In the genomic region with DNA sequence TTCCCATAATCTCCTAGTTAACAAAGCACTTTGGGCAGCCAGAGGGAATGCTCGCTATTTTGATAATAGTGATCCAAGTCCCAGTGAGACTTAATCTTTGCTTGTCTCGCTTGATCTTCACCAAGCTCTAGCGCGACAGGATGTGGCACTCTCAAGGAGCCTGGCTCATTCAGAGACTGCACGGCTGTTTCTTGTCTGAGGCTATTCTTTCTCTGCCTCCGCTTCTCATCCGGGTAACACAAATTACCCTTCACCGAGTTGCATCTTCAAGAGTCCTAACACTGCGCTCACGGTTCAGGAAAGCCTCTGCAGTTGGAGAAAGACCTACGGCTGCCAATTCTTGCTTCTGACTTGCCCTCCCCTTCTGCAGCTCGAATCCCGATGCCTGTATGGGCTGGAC, we compare ENCODE assay signal across 8 mouse cellular contexts. TPM values are rescaled to one million over a fixed set of nuclear protein-coding genes. Genes with fewer than 3 reads are reported as not detected.
DNase-seq lines count a peak whose midpoint lies in the region; ATAC-seq and TF ChIP-seq lines count a peak whose summit lies in the region.

No protein-coding gene starts in this region.

- no peaks in the 10 kb centered on the region for H3K79me2 ChIP-seq in C2C12 (ENCODE audit: control insufficient read depth, insufficient read depth)

- DNase-seq in frontal cortex, postnatal 10 days (ENCODE audit: low spot score in 2 of 2) = no peak
- DNase-seq in forebrain, embryonic 10.5 days (ENCODE audit: extremely low spot score, low spot score) = no peak
- peak; percentile 53 for DNase-seq in thymus, postnatal 4 days
- no peak for DNase-seq in urinary bladder, adult 2 months (ENCODE audit: low spot score)
- no peak for DNase-seq in kidney, postnatal 10 days

- no peaks in the 10 kb centered on the region for H3K27me3 ChIP-seq in C2C12 (ENCODE audit: control insufficient read depth, insufficient read depth, insufficient read length)
- peaks cover 3% of the 10 kb centered on the region; the same call in 1 of the 2 replicates for H3K27me3 ChIP-seq in forebrain, embryonic 10.5 days (ENCODE audit: poor library complexity, severe bottlenecking)
- H3K27me3 ChIP-seq in liver, embryonic 12.5 days (replicated peaks) = no peaks in the 10 kb centered on the region

- peak overlapping the region; percentile 78 for H3K9ac ChIP-seq in liver, embryonic 12.5 days

- H3K4me1 ChIP-seq in forebrain, embryonic 10.5 days = peaks cover 19% of the 10 kb centered on the region
- H3K4me1 ChIP-seq in liver, embryonic 12.5 days = peaks cover 17% of the 10 kb centered on the region

- peak overlapping the region; percentile 49 for H3K4me3 ChIP-seq in C2C12 (ENCODE audit: insufficient read depth, poor library complexity, severe bottlenecking)
- H3K4me3 ChIP-seq in forebrain, embryonic 10.5 days = peak overlapping the region; percentile 91
- H3K4me3 ChIP-seq in liver, embryonic 12.5 days = peak overlapping the region; percentile 84

- TF ChIP-seq CTCF in C2C12 (IDR thresholded peaks at IDR 0.05; ENCODE audit: control insufficient read depth, insufficient read depth, insufficient read length) = no peak

- H3ac ChIP-seq in C2C12 (ENCODE audit: control insufficient read depth, insufficient read length, low read depth) = peak overlapping the region; percentile 50

- no peaks in the 10 kb centered on the region for H3K9me3 ChIP-seq in forebrain, embryonic 10.5 days
- H3K9me3 ChIP-seq in liver, embryonic 12.5 days (replicated peaks) = no peaks in the 10 kb centered on the region

- H3K4me2 ChIP-seq in liver, embryonic 12.5 days = peak overlapping the region; percentile 87

- H3K36me3 ChIP-seq in C2C12 (ENCODE audit: control insufficient read depth, insufficient read depth) = no peaks in the 10 kb centered on the region
- H3K36me3 ChIP-seq in forebrain, embryonic 10.5 days (replicated peaks) = peaks cover 19% of the 10 kb centered on the region
- H3K36me3 ChIP-seq in liver, embryonic 12.5 days = peaks cover 20% of the 10 kb centered on the region

- H3K27ac ChIP-seq in forebrain, embryonic 10.5 days = peak overlapping the region; percentile 88
- H3K27ac ChIP-seq in liver, embryonic 12.5 days = no peak overlapping the region

- ATAC-seq in frontal cortex, adult (ENCODE audit: low TSS enrichment) = peak; percentile 60
- no peak for ATAC-seq in liver, embryonic 12.5 days

- H3K79me3 ChIP-seq in C2C12 (ENCODE audit: low read depth) = no peaks in the 10 kb centered on the region

- 37% methylated on average over 13 of the region's 13 CpGs for WGBS in forebrain, embryonic 10.5 days
- WGBS in liver, embryonic 12.5 days (ENCODE audit: insufficient replicate concordance) = 22% methylated on average over 13 of the region's 13 CpGs

TF ChIP-seq in C2C12, 6 proteins besides CTCF, POLR2A, EP300 and RAD21:
- TF ChIP-seq MYOG (IDR thresholded peaks at IDR 0.05; ENCODE audit: control insufficient read depth, extremely low read depth, insufficient read length) = no peak
- no peak for TF ChIP-seq MAX (IDR thresholded peaks at IDR 0.05)
- no peak for TF ChIP-seq CEBPB (IDR thresholded peaks at IDR 0.05; ENCODE audit: low read depth)
- TF ChIP-seq MYOD1 (IDR thresholded peaks at IDR 0.05; ENCODE audit: control insufficient read depth, insufficient read length, low read depth) = no peak
- TF ChIP-seq USF1 (IDR thresholded peaks at IDR 0.05; ENCODE audit: low read depth) = no peak
- no peak for TF ChIP-seq FOSL1 (IDR thresholded peaks at IDR 0.05; ENCODE audit: insufficient read depth, low read length, poor library complexity, severe bottlenecking)

RNA-seq across cellular contexts. Expression of a gene that starts 0.6 kb away (rescaled TPM):
- polyA plus RNA-seq in C2C12 (2012; fragmentation: generic; extraction: Trizol) = 80.9 TPM
- 106 and 111 TPM in 2 replicates for polyA plus RNA-seq in forebrain, embryonic 10.5 days (2016; fragmentation: Nextera tagmentation; extraction: Ambion mirVana)
- polyA plus RNA-seq in liver, embryonic 12.5 days (2016; fragmentation: Nextera tagmentation; extraction: Ambion mirVana) = 62.8 and 64.2 TPM in 2 replicates
- polyA plus RNA-seq in urinary bladder, adult 2 months (2012; rRNA removed) = 92.3 and 124 TPM in 2 replicates

RNA-seq across cellular contexts. Expression of a gene that starts 9.4 kb away (rescaled TPM):
- polyA plus RNA-seq in C2C12 (2012; fragmentation: generic; extraction: Trizol) = 2.7 TPM
- polyA plus RNA-seq in forebrain, embryonic 10.5 days (2016; fragmentation: Nextera tagmentation; extraction: Ambion mirVana) = 5.6 and 6.0 TPM in 2 replicates
- 2.2 and 2.5 TPM in 2 replicates for polyA plus RNA-seq in liver, embryonic 12.5 days (2016; fragmentation: Nextera tagmentation; extraction: Ambion mirVana)
- 13.0 and 15.3 TPM in 2 replicates for polyA plus RNA-seq in urinary bladder, adult 2 months (2012; rRNA removed)

RNA-seq across cellular contexts. Expression of a gene that starts 27.0 kb away (rescaled TPM):
- polyA plus RNA-seq in C2C12 (2012; fragmentation: generic; extraction: Trizol) = 28.5 TPM
- polyA plus RNA-seq in forebrain, embryonic 10.5 days (2016; fragmentation: Nextera tagmentation; extraction: Ambion mirVana) = 63.3 and 68.8 TPM in 2 replicates
- 31.5 and 35.4 TPM in 2 replicates for polyA plus RNA-seq in liver, embryonic 12.5 days (2016; fragmentation: Nextera tagmentation; extraction: Ambion mirVana)
- 124 and 135 TPM in 2 replicates for polyA plus RNA-seq in urinary bladder, adult 2 months (2012; rRNA removed)
